Mouse (Mus musculus) ES-E14 (cell line): ENCODE measurements around the gene Nfkbib.

Experiments used
- CHD2 ChIP-seq: IDR thresholded peaks from 2 replicates; pipeline ENCODE4 v1.6.1; 2014; ENCODE audit warnings: mild to moderate bottlenecking, low read depth, low read length, inconsistent platforms
- HCFC1 ChIP-seq: IDR thresholded peaks from 2 replicates; pipeline ENCODE4 v1.6.1; 2012; ENCODE audit warnings: low read length, inconsistent platforms, borderline replicate concordance; ENCODE audit not compliant: insufficient read depth
- MAFK ChIP-seq: IDR thresholded peaks from 2 replicates; pipeline ENCODE4 v1.6.1; 2014; ENCODE audit warnings: mild to moderate bottlenecking, low read depth, low read length, inconsistent platforms; ENCODE audit not compliant: insufficient read depth
- ZC3H11A ChIP-seq: IDR thresholded peaks from 2 replicates; pipeline ENCODE4 v1.6.1; 2012; ENCODE audit warnings: low read depth, mild to moderate bottlenecking, inconsistent platforms, low read length, borderline replicate concordance
- ZNF384 ChIP-seq: IDR thresholded peaks from 2 replicates; pipeline ENCODE4 v1.6.1; 2012; ENCODE audit warnings: low read depth, low read length, inconsistent platforms

- TF ChIP-seq CHD2 = peak; percentile 95
- TF ChIP-seq HCFC1 = peak; percentile 14; the same call in 1 of the 2 replicates
- TF ChIP-seq ZC3H11A = no peak
- no peak for TF ChIP-seq ZNF384
- TF ChIP-seq MAFK = 0 out of 2 replicates have a peak, but pooled peaks have one; percentile 1
Measured at GRCm38 (mm10) chr7:28810107-28811066, 43.1 kb upstream of the Nfkbib start.
